ENCODE assay signal across 9 mouse cellular contexts in the genomic region with DNA sequence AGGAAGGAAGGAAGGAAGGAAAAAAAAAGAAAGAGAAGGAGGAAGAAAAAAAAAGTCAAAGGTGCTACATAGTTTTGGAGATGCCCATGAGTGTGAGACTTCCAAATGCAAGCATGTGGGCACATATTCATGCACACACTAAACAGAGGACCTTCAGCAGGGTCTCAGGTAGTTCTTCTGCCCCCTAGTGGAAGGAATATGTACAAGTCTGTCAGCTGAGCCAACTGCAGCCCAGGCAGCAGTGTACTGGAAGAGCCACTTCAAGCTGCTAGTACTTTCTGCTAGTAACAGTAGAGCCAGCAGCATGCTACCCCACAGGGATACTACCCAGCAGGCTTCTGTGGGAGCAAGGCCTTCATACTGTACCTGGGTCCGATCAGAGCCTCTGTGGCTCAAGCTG. TPM values are rescaled to one million over a fixed set of nuclear protein-coding genes. Genes with fewer than 3 reads are reported as not detected.
DNase-seq lines count a peak whose midpoint lies in the region; ATAC-seq lines count a peak whose summit lies in the region.
"Had no signal": no experiment of that assay in that cellular context is flagged by ENCODE, and none has a peak within 500 bp of the region (broad histone marks: within the 10 kb centered on the region; RNA-seq: fewer than 3 reads in every experiment).

No protein-coding gene starts in this region.

- no peaks in the 10 kb centered on the region for H3K9me3 ChIP-seq in forebrain, embryonic 14.5 days (replicated peaks; ENCODE audit: control insufficient read depth, low read length)
- H3K9me3 ChIP-seq in liver, embryonic 13.5 days (replicated peaks) = no peaks in the 10 kb centered on the region
- H3K9me3 ChIP-seq in neural tube, embryonic 13.5 days = no peaks in the 10 kb centered on the region
- H3K9me3 ChIP-seq: stomach, embryonic 15.5 days had no signal

- ATAC-seq in forebrain, embryonic 14.5 days = peak; percentile 83
- peak; percentile 43; the same call in 1 of the 2 replicates for ATAC-seq in liver, embryonic 13.5 days (ENCODE audit: low read depth)
- ATAC-seq in neural tube, embryonic 13.5 days (ENCODE audit: low read depth) = peak; percentile 72; the same call in 1 of the 2 replicates

- no peaks in the 10 kb centered on the region for H3K4me1 ChIP-seq in forebrain, embryonic 14.5 days (ENCODE audit: control insufficient read depth, insufficient read depth, low read length)
- H3K4me1 ChIP-seq in liver, embryonic 13.5 days (replicated peaks) = no peaks in the 10 kb centered on the region; the same call in 1 of the 2 replicates
- H3K4me1 ChIP-seq in neural tube, embryonic 13.5 days (replicated peaks) = no peaks in the 10 kb centered on the region

- H3K27ac ChIP-seq in forebrain, embryonic 14.5 days (ENCODE audit: low read depth, low read length) = no peak overlapping the region
- no peak overlapping the region for H3K27ac ChIP-seq in liver, embryonic 13.5 days
- no peak overlapping the region for H3K27ac ChIP-seq in neural tube, embryonic 13.5 days (replicated peaks)
- H3K27ac ChIP-seq: stomach, embryonic 15.5 days had no signal

- H3K4me2 ChIP-seq in forebrain, embryonic 14.5 days (ENCODE audit: low read length) = no peak overlapping the region
- no peak overlapping the region for H3K4me2 ChIP-seq in liver, embryonic 13.5 days
- H3K4me2 ChIP-seq in neural tube, embryonic 13.5 days = no peak overlapping the region
- H3K4me2 ChIP-seq: stomach, embryonic 15.5 days had no signal

- peak; percentile 15 to 19 for DNase-seq in spleen, postnatal 36 days (ENCODE audit: low spot score in 2 of 2)
- DNase-seq in spleen, postnatal 4 days (ENCODE audit: low spot score in 2 of 2) = no peak
- DNase-seq in cerebellum, adult 11-12 months = peak; percentile 69
- peak; percentile 92 for DNase-seq in forebrain, embryonic 14.5 days (ENCODE audit: low spot score)
- DNase-seq in kidney, adult 9 months = peak; percentile 63
- peak; percentile 22 for DNase-seq in liver, embryonic 13.5 days
- DNase-seq in gastrocnemius, postnatal 10 days = no peak

- no peak overlapping the region for H3K4me3 ChIP-seq in forebrain, embryonic 14.5 days (ENCODE audit: low read depth, low read length)
- no peak overlapping the region for H3K4me3 ChIP-seq in liver, embryonic 13.5 days (replicated peaks)
- no peak overlapping the region for H3K4me3 ChIP-seq in neural tube, embryonic 13.5 days
- H3K4me3 ChIP-seq: stomach, embryonic 15.5 days had no signal

- H3K27me3 ChIP-seq in forebrain, embryonic 14.5 days (replicated peaks; ENCODE audit: control insufficient read depth, insufficient read depth, low read length) = no peaks in the 10 kb centered on the region
- H3K27me3 ChIP-seq in liver, embryonic 13.5 days = no peaks in the 10 kb centered on the region
- H3K27me3 ChIP-seq in neural tube, embryonic 13.5 days = no peaks in the 10 kb centered on the region
- H3K27me3 ChIP-seq: stomach, embryonic 15.5 days had no signal

- no peak overlapping the region for H3K9ac ChIP-seq in forebrain, embryonic 14.5 days (ENCODE audit: low read length)
- H3K9ac ChIP-seq in liver, embryonic 13.5 days = no peak overlapping the region
- H3K9ac ChIP-seq in neural tube, embryonic 13.5 days = peak overlapping the region; percentile 38; the same call in 1 of the 2 replicates
- H3K9ac ChIP-seq: stomach, embryonic 15.5 days had no signal

- 80% methylated on average over 1 of the region's 1 CpGs for WGBS in forebrain, embryonic 14.5 days
- 69% methylated on average over 1 of the region's 1 CpGs for WGBS in liver, embryonic 13.5 days (ENCODE audit: insufficient replicate concordance)
- 59% methylated on average over 1 of the region's 1 CpGs for WGBS in neural tube, embryonic 13.5 days

- H3K36me3 ChIP-seq in forebrain, embryonic 14.5 days (ENCODE audit: control insufficient read depth, insufficient read depth, low read length) = peaks cover 27% of the 10 kb centered on the region
- peaks cover 24% of the 10 kb centered on the region for H3K36me3 ChIP-seq in liver, embryonic 13.5 days
- H3K36me3 ChIP-seq in neural tube, embryonic 13.5 days = peaks cover 36% of the 10 kb centered on the region

RNA-seq across cellular contexts. Expression of gene Qsox2, which starts 9.5 kb away (rescaled TPM):
- 10.6 and 12.2 TPM in 2 replicates for polyA plus RNA-seq in forebrain, embryonic 14.5 days (2014; fragmentation: Nextera tagmentation; extraction: Ambion mirVana)
- polyA plus RNA-seq in liver, embryonic 13.5 days (2015; fragmentation: Nextera tagmentation; extraction: Ambion mirVana) = 5.7 and 7.7 TPM in 2 replicates
- 13.0 and 13.8 TPM in 2 replicates for polyA plus RNA-seq in neural tube, embryonic 13.5 days (2015; fragmentation: Nextera tagmentation; extraction: Ambion mirVana)
- total RNA-seq in gastrocnemius, postnatal 10 days (2021) = 1 to 10 TPM; 5.9 to 7.6 TPM

RNA-seq across cellular contexts. Expression of gene Lhx3, which starts 19.7 kb away (rescaled TPM):
- not detected in 2 replicates for polyA plus RNA-seq in forebrain, embryonic 14.5 days (2014; fragmentation: Nextera tagmentation; extraction: Ambion mirVana)
- polyA plus RNA-seq in liver, embryonic 13.5 days (2015; fragmentation: Nextera tagmentation; extraction: Ambion mirVana) = not detected in 2 replicates
- 11.8 and 12.5 TPM in 2 replicates for polyA plus RNA-seq in neural tube, embryonic 13.5 days (2015; fragmentation: Nextera tagmentation; extraction: Ambion mirVana)
- not detected for total RNA-seq in gastrocnemius, postnatal 10 days (2021)
- polyA plus RNA-seq: stomach, embryonic 15.5 days had no signal

Comparison
In these comparisons a context has a peak if more than half of its experiments do, and no peak if none do; other contexts are left out.
1. DNase-seq: peak in spleen, postnatal 36 days (2 of 2), cerebellum, adult 11-12 months (single experiment), forebrain, embryonic 14.5 days (single experiment), kidney, adult 9 months (single experiment) and liver, embryonic 13.5 days (single experiment); none in spleen, postnatal 4 days (0 of 2) and gastrocnemius, postnatal 10 days (single experiment).
2. RNA of gene Lhx3, which starts 19.7 kb away (polyA plus RNA-seq): 11.8 to 12.5 TPM in neural tube, embryonic 13.5 days; not detected in forebrain, embryonic 14.5 days and not detected in liver, embryonic 13.5 days; every median in the first group is over 10 times any median in the second.
3. Peak in every context shown above with its lines, with median percentiles within 50 percentile points of each other: ATAC-seq.